In the genomic region with DNA sequence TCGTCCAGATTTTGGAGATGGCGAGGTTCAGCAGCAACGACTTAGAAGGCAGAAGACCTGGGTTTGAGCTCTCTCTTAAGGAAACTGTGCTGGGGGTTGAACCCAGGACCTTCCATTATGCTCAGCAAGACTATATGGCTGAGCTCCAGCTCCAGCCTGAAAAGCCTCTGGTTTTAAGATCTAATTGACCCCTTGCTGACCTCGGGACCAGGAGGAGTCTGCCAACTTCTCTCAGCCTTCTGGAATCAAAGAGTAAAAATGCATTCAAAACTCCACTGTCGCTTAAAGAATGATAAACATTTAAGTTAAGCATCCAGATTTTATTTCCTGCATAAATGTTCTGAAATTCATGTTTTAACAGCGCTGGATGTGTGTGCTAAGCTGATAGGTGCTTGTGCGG, we compare ENCODE assay signal across 18 mouse cellular contexts. TPM values are rescaled to one million over a fixed set of nuclear protein-coding genes. Genes with fewer than 3 reads are reported as not detected.
DNase-seq lines count a peak whose midpoint lies in the region; ATAC-seq lines count a peak whose summit lies in the region.
"Had no signal": no experiment of that assay in that cellular context is flagged by ENCODE, and none has a peak within 500 bp of the region (broad histone marks: within the 10 kb centered on the region; RNA-seq: fewer than 3 reads in every experiment).

No protein-coding gene starts in this region.

- no peak for DNase-seq in forebrain, embryonic 10.5 days (ENCODE audit: extremely low spot score, low spot score)
- no peak for DNase-seq in kidney, adult 18-20 months
- peak; percentile 49 for DNase-seq in 3T3-L1 (ENCODE audit: low read depth, low spot score)
- no peak for DNase-seq in thymus, postnatal 36 days
- no peak for DNase-seq in right cerebral cortex, postnatal 4 days
- DNase-seq: cerebellum, adult 9-10 months; embryo, embryonic 11 days; layer of hippocampus, postnatal 36 days; lung, adult 2 months; thymus, adult 2 months had no signal

- no peak overlapping the region for H3K4me2 ChIP-seq in forebrain, embryonic 13.5 days
- no peak overlapping the region for H3K4me2 ChIP-seq in kidney, embryonic 16.5 days (replicated peaks; ENCODE audit: low read depth, low read length)
- no peak overlapping the region for H3K4me2 ChIP-seq in intestine, embryonic 15.5 days (replicated peaks)
- H3K4me2 ChIP-seq: limb, embryonic 12.5 days; midbrain, embryonic 11.5 days had no signal

- no peak overlapping the region for H3K9ac ChIP-seq in forebrain, embryonic 13.5 days
- H3K9ac ChIP-seq in kidney, embryonic 16.5 days (replicated peaks; ENCODE audit: low read length) = no peak overlapping the region
- H3K9ac ChIP-seq in intestine, embryonic 15.5 days = no peak overlapping the region
- H3K9ac ChIP-seq: limb, embryonic 12.5 days had no signal

- 76% methylated on average over 7 of the region's 7 CpGs for WGBS in forebrain, embryonic 10.5 days
- 63% methylated on average over 7 of the region's 7 CpGs for WGBS in forebrain, embryonic 13.5 days
- 55% methylated on average over 7 of the region's 7 CpGs for WGBS in kidney, embryonic 16.5 days
- WGBS in intestine, embryonic 15.5 days = 43% methylated on average over 7 of the region's 7 CpGs

- H3K4me3 ChIP-seq in forebrain, embryonic 10.5 days = no peak overlapping the region
- H3K4me3 ChIP-seq in forebrain, embryonic 13.5 days = no peak overlapping the region
- no peak overlapping the region for H3K4me3 ChIP-seq in kidney, embryonic 16.5 days (ENCODE audit: low read length)
- no peak overlapping the region for H3K4me3 ChIP-seq in intestine, embryonic 15.5 days (replicated peaks)
- H3K4me3 ChIP-seq: hindbrain, embryonic 10.5 days; limb, embryonic 12.5 days; myocyte had no signal

- no peaks in the 10 kb centered on the region for H3K27me3 ChIP-seq in forebrain, embryonic 10.5 days (ENCODE audit: poor library complexity, severe bottlenecking)
- H3K27me3 ChIP-seq in forebrain, embryonic 13.5 days = no peaks in the 10 kb centered on the region
- no peaks in the 10 kb centered on the region for H3K27me3 ChIP-seq in kidney, embryonic 16.5 days (ENCODE audit: insufficient read depth, low read length)
- H3K27me3 ChIP-seq in intestine, embryonic 15.5 days (replicated peaks) = no peaks in the 10 kb centered on the region
- H3K27me3 ChIP-seq: limb, embryonic 12.5 days had no signal

- 0 out of 2 replicates have a peak overlapping the region, but pooled peaks have one; percentile 35 for H3K27ac ChIP-seq in forebrain, embryonic 10.5 days
- no peak overlapping the region for H3K27ac ChIP-seq in forebrain, embryonic 13.5 days
- H3K27ac ChIP-seq in kidney, embryonic 16.5 days (ENCODE audit: low read length) = peak overlapping the region; percentile 54
- H3K27ac ChIP-seq in intestine, embryonic 15.5 days = peak overlapping the region; percentile 52
- H3K27ac ChIP-seq: hindbrain, embryonic 10.5 days; limb, embryonic 12.5 days had no signal

- ATAC-seq in forebrain, embryonic 13.5 days = no peak
- ATAC-seq in kidney, embryonic 16.5 days (ENCODE audit: low FRiP score, low TSS enrichment) = no peak
- no peak for ATAC-seq in intestine, embryonic 15.5 days
- ATAC-seq: inflammation-experienced regulatory T-cells, adult 6 months had no signal

- peaks cover 3% of the 10 kb centered on the region; the same call in 1 of the 2 replicates for H3K9me3 ChIP-seq in forebrain, embryonic 10.5 days
- H3K9me3 ChIP-seq in forebrain, embryonic 13.5 days (replicated peaks) = no peaks in the 10 kb centered on the region
- no peaks in the 10 kb centered on the region for H3K9me3 ChIP-seq in kidney, embryonic 16.5 days (ENCODE audit: low read length)
- no peaks in the 10 kb centered on the region for H3K9me3 ChIP-seq in intestine, embryonic 15.5 days
- H3K9me3 ChIP-seq: hindbrain, embryonic 10.5 days; limb, embryonic 12.5 days had no signal

- H3K4me1 ChIP-seq in forebrain, embryonic 10.5 days = peaks cover 42% of the 10 kb centered on the region
- peaks cover 23% of the 10 kb centered on the region for H3K4me1 ChIP-seq in forebrain, embryonic 13.5 days
- H3K4me1 ChIP-seq in kidney, embryonic 16.5 days (ENCODE audit: insufficient read depth, low read length) = peaks cover 36% of the 10 kb centered on the region
- H3K4me1 ChIP-seq in intestine, embryonic 15.5 days (replicated peaks) = peaks cover 19% of the 10 kb centered on the region

- peaks cover 11% of the 10 kb centered on the region for H3K36me3 ChIP-seq in forebrain, embryonic 10.5 days (replicated peaks)
- H3K36me3 ChIP-seq in forebrain, embryonic 13.5 days (ENCODE audit: poor library complexity, severe bottlenecking) = peaks cover 11% of the 10 kb centered on the region; the same call in 1 of the 2 replicates
- peaks cover 6% of the 10 kb centered on the region; the same call in 1 of the 2 replicates for H3K36me3 ChIP-seq in kidney, embryonic 16.5 days (ENCODE audit: insufficient read depth, low read length)
- H3K36me3 ChIP-seq in intestine, embryonic 15.5 days = no peaks in the 10 kb centered on the region

RNA-seq across cellular contexts. Expression of a gene that starts 12.6 kb away (rescaled TPM):
- 52.9 and 56.2 TPM in 2 replicates for polyA plus RNA-seq in forebrain, embryonic 10.5 days (2016; fragmentation: Nextera tagmentation; extraction: Ambion mirVana)
- 55.4 and 57.9 TPM in 2 replicates for polyA plus RNA-seq in forebrain, embryonic 13.5 days (2015; fragmentation: Nextera tagmentation; extraction: Ambion mirVana)
- 56.5 and 60.6 TPM in 2 replicates for polyA plus RNA-seq in kidney, embryonic 16.5 days (2015; fragmentation: Nextera tagmentation; extraction: Ambion mirVana)
- polyA plus RNA-seq in intestine, embryonic 15.5 days (2015; fragmentation: Nextera tagmentation; extraction: Ambion mirVana) = 42.0 and 47.7 TPM in 2 replicates

RNA-seq across cellular contexts. Expression of a gene that starts 12.9 kb away (rescaled TPM):
- polyA plus RNA-seq in forebrain, embryonic 10.5 days (2016; fragmentation: Nextera tagmentation; extraction: Ambion mirVana) = 158 and 163 TPM in 2 replicates
- polyA plus RNA-seq in forebrain, embryonic 13.5 days (2015; fragmentation: Nextera tagmentation; extraction: Ambion mirVana) = 191 and 222 TPM in 2 replicates
- polyA plus RNA-seq in kidney, embryonic 16.5 days (2015; fragmentation: Nextera tagmentation; extraction: Ambion mirVana) = 171 and 179 TPM in 2 replicates
- 194 and 206 TPM in 2 replicates for polyA plus RNA-seq in intestine, embryonic 15.5 days (2015; fragmentation: Nextera tagmentation; extraction: Ambion mirVana)
